Mouse (Mus musculus): Measurements from ENCODE around the gene Mgme1. TPM values are rescaled to one million over a fixed set of nuclear protein-coding genes. Genes with fewer than 3 reads are reported as not detected.

The Mgme1 gene
- polyA plus RNA-seq, 1 experiment from 2014 or later: 10.8 TPM

DNA sequence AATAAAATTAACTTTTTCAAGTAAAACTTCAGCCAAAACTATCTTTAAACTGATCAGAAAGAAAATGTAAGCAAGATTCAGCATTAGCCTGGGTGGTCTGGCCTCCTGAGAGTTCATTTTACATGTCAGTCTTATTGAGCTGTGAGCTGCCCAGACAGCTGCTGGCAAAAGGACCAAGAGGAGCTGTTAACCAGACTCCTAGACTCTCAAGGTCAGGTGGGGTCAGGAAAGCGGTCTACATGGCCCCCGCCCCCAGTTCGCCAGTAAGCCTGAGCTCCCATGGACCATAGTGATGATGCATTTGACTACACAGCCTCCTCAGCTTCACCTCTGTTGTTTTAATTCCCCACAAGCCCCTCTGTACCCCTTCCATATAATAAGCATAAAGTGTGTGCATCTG, 34.7 kb upstream of the Mgme1 start:
- no peak overlapping the region for H3K4me2 ChIP-seq (ENCODE audit: low read length)

DNA sequence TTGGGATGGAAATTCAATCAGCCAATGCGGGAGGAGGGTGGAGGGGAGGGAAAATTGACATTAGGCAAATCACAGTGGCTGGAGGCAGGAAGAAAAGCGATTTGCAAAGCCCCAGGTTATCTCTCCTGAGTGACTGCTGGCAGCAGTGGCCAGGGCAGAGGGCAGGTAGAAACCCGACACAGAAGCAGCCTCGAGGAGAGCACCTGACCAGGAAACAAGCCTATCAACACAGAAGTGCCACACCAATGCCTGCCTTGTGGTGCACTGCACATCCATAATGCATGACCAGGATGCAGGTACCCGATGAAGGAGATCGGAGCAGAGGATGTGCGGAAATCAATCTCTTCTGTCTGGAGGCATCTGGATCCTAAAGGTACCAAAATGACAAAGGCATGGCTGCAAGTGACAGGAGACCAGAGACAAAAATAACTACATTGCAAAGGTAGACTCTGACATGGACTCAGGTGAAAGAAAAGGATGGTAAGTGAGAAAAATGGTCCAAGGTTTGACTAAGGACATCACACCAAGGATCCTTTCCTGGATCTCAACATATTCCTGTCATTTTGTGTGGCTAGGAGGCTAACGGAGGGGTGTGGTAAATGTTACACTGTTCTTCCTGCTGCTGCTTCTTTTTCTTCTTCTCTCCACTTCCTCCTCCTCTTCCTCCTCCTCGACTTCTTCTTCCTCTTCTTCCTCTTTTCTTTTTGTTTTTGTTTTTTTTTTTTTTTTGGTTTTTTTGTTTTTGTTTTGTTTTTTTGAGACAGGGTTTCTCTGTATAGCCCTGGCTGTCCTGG, 33.5 kb upstream of the Mgme1 start:
- Histone ChIP-seq H3K4me1 (replicated peaks; ENCODE audit: control insufficient read depth, insufficient read depth, low read length) (no peaks in the 10 kb centered on the region), H3K9ac (replicated peaks; ENCODE audit: low read depth, low read length) (no peak overlapping the region), H3K36me3 (ENCODE audit: control insufficient read depth, insufficient read depth) (no peaks in the 10 kb centered on the region), H3K4me2 (ENCODE audit: low read length) (no peak overlapping the region), H3K9me3 (ENCODE audit: control insufficient read depth, low read length) (no peaks in the 10 kb centered on the region), H3K27ac (ENCODE audit: low read length) (no peak overlapping the region), H3K27me3 (replicated peaks; ENCODE audit: control insufficient read depth, insufficient read depth, low read length) (no peaks in the 10 kb centered on the region), H3K4me3 (replicated peaks; ENCODE audit: low read length) (no peak overlapping the region)
- WGBS: 70% methylated on average over 9 of the region's 9 CpGs
- no peak for ATAC-seq

More for the DNA sequence above, 34.7 kb upstream of the Mgme1 start:
- H3K27me3 ChIP-seq (replicated peaks; ENCODE audit: control insufficient read depth, insufficient read depth, low read length): no peaks in the 10 kb centered on the region
- H3K27ac ChIP-seq (ENCODE audit: low read length): no peak overlapping the region
- H3K4me3 ChIP-seq (replicated peaks; ENCODE audit: low read length): no peak overlapping the region
- H3K4me1 ChIP-seq (replicated peaks; ENCODE audit: control insufficient read depth, insufficient read depth, low read length): no peaks in the 10 kb centered on the region
- WGBS: 81% methylated on average over 3 of the region's 3 CpGs
- no peaks in the 10 kb centered on the region for H3K36me3 ChIP-seq (ENCODE audit: control insufficient read depth, insufficient read depth)
- H3K9me3 ChIP-seq (ENCODE audit: control insufficient read depth, low read length): no peaks in the 10 kb centered on the region
- ATAC-seq: no peak
- H3K9ac ChIP-seq (replicated peaks; ENCODE audit: low read depth, low read length): no peak overlapping the region

DNA sequence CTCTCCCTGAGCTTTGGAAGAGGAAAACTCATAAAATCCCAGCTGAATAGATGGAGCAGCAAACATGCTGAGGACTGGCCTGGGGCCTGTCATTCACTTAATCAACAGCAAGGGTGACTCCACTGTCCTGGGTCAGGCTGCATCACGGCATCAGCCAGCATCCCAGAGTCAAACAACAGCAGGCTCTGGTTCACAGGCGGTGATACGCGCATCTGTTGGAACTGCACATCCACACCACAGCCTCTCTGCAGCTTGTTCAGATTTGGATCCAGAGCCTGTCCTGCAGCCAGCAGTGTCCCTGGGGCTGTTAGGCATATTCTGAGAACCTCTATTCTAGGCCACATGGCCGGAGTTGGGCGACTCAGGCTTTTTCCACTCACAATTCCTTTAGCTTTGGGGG, 32.1 kb upstream of the Mgme1 start:
- Histone ChIP-seq H3K9me3 (ENCODE audit: control insufficient read depth, low read length) (no peaks in the 10 kb centered on the region), H3K27ac (ENCODE audit: low read length) (no peak overlapping the region), H3K4me2 (ENCODE audit: low read length) (no peak overlapping the region), H3K27me3 (replicated peaks; ENCODE audit: control insufficient read depth, insufficient read depth, low read length) (no peaks in the 10 kb centered on the region), H3K9ac (replicated peaks; ENCODE audit: low read depth, low read length) (no peak overlapping the region), H3K4me1 (replicated peaks; ENCODE audit: control insufficient read depth, insufficient read depth, low read length) (no peaks in the 10 kb centered on the region), H3K36me3 (ENCODE audit: control insufficient read depth, insufficient read depth) (no peaks in the 10 kb centered on the region), H3K4me3 (replicated peaks; ENCODE audit: low read length) (no peak overlapping the region)
- 81% methylated on average over 6 of the region's 6 CpGs for WGBS
- no peak for ATAC-seq

DNA sequence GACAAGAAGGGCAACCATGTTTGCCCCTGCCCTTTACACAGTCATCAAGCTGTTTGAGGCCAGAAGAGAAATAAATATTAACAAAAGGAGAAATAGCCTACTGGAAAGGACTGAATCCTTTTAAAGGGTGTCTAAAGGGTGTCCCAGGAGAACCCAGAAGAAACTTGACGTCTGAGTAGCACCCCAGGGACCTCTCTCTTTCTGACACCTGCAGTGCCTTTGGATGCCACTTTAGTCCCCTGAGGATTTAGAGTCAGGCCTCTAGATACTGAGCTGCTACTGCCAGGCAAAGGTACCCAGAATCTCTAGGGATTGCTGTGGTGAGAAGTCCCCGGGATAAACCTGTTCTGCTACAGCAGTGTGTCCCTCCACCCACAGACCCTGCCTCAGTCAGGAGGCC, 31.1 kb upstream of the Mgme1 start:
- Histone ChIP-seq H3K4me2 (ENCODE audit: low read length) (no peak overlapping the region), H3K9ac (replicated peaks; ENCODE audit: low read depth, low read length) (no peak overlapping the region), H3K27ac (ENCODE audit: low read length) (no peak overlapping the region), H3K4me1 (replicated peaks; ENCODE audit: control insufficient read depth, insufficient read depth, low read length) (no peaks in the 10 kb centered on the region), H3K9me3 (ENCODE audit: control insufficient read depth, low read length) (no peaks in the 10 kb centered on the region), H3K4me3 (replicated peaks; ENCODE audit: low read length) (no peak overlapping the region), H3K27me3 (replicated peaks; ENCODE audit: control insufficient read depth, insufficient read depth, low read length) (no peaks in the 10 kb centered on the region), H3K36me3 (ENCODE audit: control insufficient read depth, insufficient read depth) (no peaks in the 10 kb centered on the region)
- 60% methylated on average over 2 of the region's 2 CpGs for WGBS
- no peak for ATAC-seq

DNA sequence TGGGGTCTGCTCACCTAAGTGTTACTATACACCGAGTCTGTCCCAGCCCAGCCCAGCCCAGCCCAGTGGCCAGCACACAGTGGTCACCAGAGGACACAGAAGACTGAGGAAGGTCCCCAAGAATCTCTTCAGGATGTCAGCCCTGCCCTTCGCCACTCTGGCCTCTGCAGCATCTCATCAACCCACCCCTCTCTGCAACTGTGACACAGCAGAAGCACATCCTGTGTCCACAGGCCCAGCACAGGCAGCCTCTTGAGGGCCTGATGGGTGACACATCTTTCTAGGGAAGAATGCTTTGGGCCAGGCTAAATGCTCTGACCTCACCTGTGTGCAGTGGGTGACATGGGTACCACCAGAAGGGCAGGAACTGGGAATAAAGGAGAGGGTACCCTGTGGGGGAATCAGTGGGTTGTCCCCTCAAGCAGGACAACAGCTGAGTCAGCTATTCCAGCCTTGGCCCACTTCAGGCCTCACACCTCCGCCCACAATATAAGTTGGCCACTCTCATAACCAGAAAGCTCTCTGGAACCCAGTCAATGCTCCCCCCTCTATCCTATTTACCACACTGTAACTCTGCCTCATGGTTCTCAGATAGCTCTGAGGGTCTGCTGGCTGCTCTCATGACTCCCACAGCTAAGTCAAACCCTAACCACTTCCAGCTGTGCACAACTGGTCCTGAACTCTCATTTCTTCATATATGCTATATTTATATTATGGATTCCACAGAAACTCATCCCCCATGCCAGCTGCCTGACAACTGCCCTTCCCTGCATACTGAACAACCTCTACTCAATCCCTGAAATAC, 30.2 kb upstream of the Mgme1 start:
- Histone ChIP-seq H3K4me2 (ENCODE audit: low read length) (no peak overlapping the region), H3K27ac (ENCODE audit: low read length) (no peak overlapping the region), H3K9me3 (ENCODE audit: control insufficient read depth, low read length) (no peaks in the 10 kb centered on the region), H3K27me3 (replicated peaks; ENCODE audit: control insufficient read depth, insufficient read depth, low read length) (no peaks in the 10 kb centered on the region), H3K36me3 (ENCODE audit: control insufficient read depth, insufficient read depth) (no peaks in the 10 kb centered on the region), H3K4me1 (replicated peaks; ENCODE audit: control insufficient read depth, insufficient read depth, low read length) (no peaks in the 10 kb centered on the region), H3K4me3 (replicated peaks; ENCODE audit: low read length) (no peak overlapping the region), H3K9ac (replicated peaks; ENCODE audit: low read depth, low read length) (no peak overlapping the region)
- 83% methylated on average over 3 of the region's 3 CpGs for WGBS
- no peak for ATAC-seq

DNA sequence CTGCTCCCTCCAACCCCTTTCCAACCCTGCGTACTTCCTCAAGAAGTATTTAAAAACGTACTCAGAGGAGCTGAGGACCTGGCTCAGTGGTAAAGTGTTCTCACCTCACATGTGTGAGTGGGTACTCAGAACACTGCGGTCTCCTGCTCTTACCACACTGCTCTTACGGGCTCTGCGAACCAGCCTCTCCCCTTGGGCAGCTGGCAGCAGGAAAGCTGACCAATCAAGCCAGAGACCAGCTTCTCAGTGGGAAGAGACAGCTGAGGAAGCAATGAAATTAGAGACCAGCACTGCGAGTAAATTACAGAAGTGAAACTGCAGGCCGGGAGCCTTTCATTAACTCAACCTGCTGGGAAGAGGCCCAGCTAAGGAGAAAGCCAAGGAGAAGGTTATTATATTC, 25.0 kb upstream of the Mgme1 start:
- no peak overlapping the region for H3K27ac ChIP-seq (ENCODE audit: low read length)
- no peaks in the 10 kb centered on the region for H3K27me3 ChIP-seq (replicated peaks; ENCODE audit: control insufficient read depth, insufficient read depth, low read length)
- peaks cover 11% of the 10 kb centered on the region for H3K36me3 ChIP-seq (ENCODE audit: control insufficient read depth, insufficient read depth)
- H3K4me2 ChIP-seq (ENCODE audit: low read length): no peak overlapping the region
- no peak for ATAC-seq
- no peak overlapping the region for H3K4me3 ChIP-seq (replicated peaks; ENCODE audit: low read length)
- H3K9ac ChIP-seq (replicated peaks; ENCODE audit: low read depth, low read length): no peak overlapping the region
- WGBS: 72% methylated on average over 7 of the region's 7 CpGs
- H3K9me3 ChIP-seq (ENCODE audit: control insufficient read depth, low read length): no peaks in the 10 kb centered on the region
- no peaks in the 10 kb centered on the region for H3K4me1 ChIP-seq (replicated peaks; ENCODE audit: control insufficient read depth, insufficient read depth, low read length)

DNA sequence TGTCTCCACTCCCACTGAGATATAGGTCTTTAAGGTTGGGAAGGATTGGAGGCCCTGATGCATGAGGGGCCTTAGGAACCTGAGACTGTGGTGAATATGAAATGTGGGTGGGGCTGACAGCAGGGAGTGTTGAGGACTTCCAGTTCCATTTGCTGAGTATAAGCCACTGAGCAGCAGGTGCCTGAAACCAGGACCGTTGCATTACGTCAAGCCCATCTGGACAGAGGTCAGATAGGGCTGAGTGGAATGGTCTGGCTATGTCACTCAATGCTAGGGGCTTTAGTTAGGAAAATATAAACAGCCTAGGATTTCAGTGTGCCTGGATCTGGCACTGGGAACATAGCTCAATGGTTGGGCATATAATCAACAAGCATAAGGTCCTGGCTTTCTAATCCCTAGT, 24.2 kb upstream of the Mgme1 start:
- Histone ChIP-seq H3K4me3 (replicated peaks; ENCODE audit: low read length) (no peak overlapping the region), H3K27ac (ENCODE audit: low read length) (no peak overlapping the region), H3K4me2 (ENCODE audit: low read length) (no peak overlapping the region), H3K9me3 (ENCODE audit: control insufficient read depth, low read length) (no peaks in the 10 kb centered on the region), H3K36me3 (ENCODE audit: control insufficient read depth, insufficient read depth) (peaks cover 17% of the 10 kb centered on the region), H3K4me1 (replicated peaks; ENCODE audit: control insufficient read depth, insufficient read depth, low read length) (no peaks in the 10 kb centered on the region), H3K9ac (replicated peaks; ENCODE audit: low read depth, low read length) (no peak overlapping the region), H3K27me3 (replicated peaks; ENCODE audit: control insufficient read depth, insufficient read depth, low read length) (no peaks in the 10 kb centered on the region)
- ATAC-seq: no peak
- 84% methylated on average over 2 of the region's 2 CpGs for WGBS

DNA sequence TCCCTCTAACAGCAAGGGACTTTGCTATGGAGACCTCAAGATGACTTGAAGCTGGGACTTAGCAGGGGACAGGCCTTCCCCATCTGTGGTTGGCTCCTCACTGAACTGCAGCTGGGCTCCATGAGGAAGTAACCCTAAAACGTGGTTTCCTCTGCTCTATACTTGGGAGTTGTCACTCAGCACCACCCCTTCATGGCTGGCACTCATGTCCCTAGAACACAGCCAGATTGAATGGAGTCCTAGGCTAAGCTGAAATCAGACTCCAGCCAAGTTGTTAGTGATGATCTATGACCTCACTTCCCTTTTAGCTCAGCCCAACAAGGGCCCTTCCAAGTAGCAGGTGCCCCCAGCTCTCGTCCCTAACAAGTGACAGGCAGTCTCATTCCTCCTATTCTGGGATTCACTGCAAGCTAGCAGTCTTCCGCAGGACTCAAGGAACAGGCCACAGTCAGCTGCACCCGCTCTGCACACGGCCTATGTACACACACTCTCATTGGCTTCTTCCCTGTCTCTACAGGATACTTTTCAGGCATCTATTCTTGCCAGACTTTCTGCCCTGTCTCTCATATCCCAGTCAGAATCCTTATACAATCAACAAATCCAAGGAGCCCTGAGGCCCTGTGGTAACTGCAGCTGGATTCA, 23.0 kb upstream of the Mgme1 start:
- H3K36me3 ChIP-seq (ENCODE audit: control insufficient read depth, insufficient read depth): peaks cover 19% of the 10 kb centered on the region
- WGBS: 52% methylated on average over 5 of the region's 5 CpGs

DNA sequence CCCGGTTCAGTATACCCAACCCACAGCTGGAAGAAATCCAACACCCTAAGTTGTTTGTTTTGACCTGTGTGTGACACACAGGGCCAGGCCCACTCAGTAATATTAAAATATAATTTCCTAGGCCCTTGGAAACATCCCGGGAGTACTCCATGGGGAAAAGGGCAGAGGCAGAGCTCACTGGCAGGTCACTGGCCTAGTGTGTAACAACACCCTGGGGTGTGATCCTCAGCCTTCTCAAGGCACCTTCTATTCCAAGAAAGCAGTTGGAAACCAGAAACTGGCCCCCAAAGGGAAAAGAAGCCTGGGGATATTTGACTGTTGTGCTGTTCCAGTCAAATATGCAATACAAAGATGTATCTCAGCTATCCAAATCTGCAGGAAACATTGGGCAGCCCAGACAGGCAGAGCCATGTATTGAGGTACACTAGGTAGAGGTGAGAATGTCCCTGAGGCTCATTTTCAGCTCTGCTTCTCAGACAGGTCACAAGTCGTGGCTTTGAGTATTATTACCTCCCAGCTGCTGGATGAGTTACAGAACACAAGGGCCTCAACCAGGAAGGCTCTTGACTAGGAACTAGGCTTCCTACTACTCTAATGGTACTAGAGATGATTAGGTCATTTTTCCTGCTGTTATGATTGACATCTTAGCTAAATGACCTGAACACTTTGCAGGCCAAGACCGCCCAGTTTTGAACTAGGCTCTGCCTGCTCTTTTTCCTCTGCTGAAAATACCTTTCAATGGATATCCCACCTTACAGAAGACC, 21.7 kb upstream of the Mgme1 start:
- ATAC-seq: no peak
- WGBS: 48% methylated on average over 4 of the region's 4 CpGs
- H3K36me3 ChIP-seq (ENCODE audit: control insufficient read depth, insufficient read depth): peaks cover 25% of the 10 kb centered on the region
- no peaks in the 10 kb centered on the region for H3K4me1 ChIP-seq (replicated peaks; ENCODE audit: control insufficient read depth, insufficient read depth, low read length)
- no peak overlapping the region for H3K4me3 ChIP-seq (replicated peaks; ENCODE audit: low read length)
- no peaks in the 10 kb centered on the region for H3K27me3 ChIP-seq (replicated peaks; ENCODE audit: control insufficient read depth, insufficient read depth, low read length)
- H3K27ac ChIP-seq (ENCODE audit: low read length): no peak overlapping the region
- no peak overlapping the region for H3K9ac ChIP-seq (replicated peaks; ENCODE audit: low read depth, low read length)
- H3K9me3 ChIP-seq (ENCODE audit: control insufficient read depth, low read length): no peaks in the 10 kb centered on the region
- H3K4me2 ChIP-seq (ENCODE audit: low read length): no peak overlapping the region

More for the DNA sequence above, 23.0 kb upstream of the Mgme1 start:
- Histone ChIP-seq H3K27me3 (replicated peaks; ENCODE audit: control insufficient read depth, insufficient read depth, low read length) (no peaks in the 10 kb centered on the region), H3K27ac (ENCODE audit: low read length) (no peak overlapping the region), H3K4me2 (ENCODE audit: low read length) (no peak overlapping the region), H3K4me1 (replicated peaks; ENCODE audit: control insufficient read depth, insufficient read depth, low read length) (no peaks in the 10 kb centered on the region), H3K4me3 (replicated peaks; ENCODE audit: low read length) (no peak overlapping the region), H3K9ac (replicated peaks; ENCODE audit: low read depth, low read length) (no peak overlapping the region), H3K9me3 (ENCODE audit: control insufficient read depth, low read length) (no peaks in the 10 kb centered on the region)
- ATAC-seq: no peak; the same call in 1 of the 2 replicates

Measured in forebrain, embryonic 16.5 days (tissue).